Mouse (Mus musculus) liver, adult 2 months (tissue): Measurements from ENCODE around the gene Irgm2.

Experiments used
- CTCF ChIP-seq: fragments of 200-500 bp; IDR thresholded peaks from 2 replicates; pipeline ENCODE4 v1.5.1; 2011; ENCODE audit warnings: low read depth, low read length, control low read depth
- POLR2A ChIP-seq: fragments of 200-500 bp; IDR thresholded peaks from 2 replicates; pipeline ENCODE4 v1.6.1; 2011; ENCODE audit warnings: low read length, control low read depth; ENCODE audit not compliant: insufficient read depth; ENCODE audit errors: extremely low read depth

- no peak for TF ChIP-seq POLR2A
- TF ChIP-seq CTCF, result no peak
These were observed 42.5 kb upstream of the Irgm2 start for GRCm38 (mm10) chr11:58156871-58157270.
